Mouse (Mus musculus): ENCODE data around the gene Tnfrsf11a. TPM values are rescaled to one million over a fixed set of nuclear protein-coding genes. Genes with fewer than 3 reads are reported as not detected.
A peak's percentile ranks its signal among the peaks of the same experiment; 100 is the strongest.

Gene Tnfrsf11a
- polyA plus RNA-seq, 2 experiments = 0.18 to 0.33 TPM

DNA sequence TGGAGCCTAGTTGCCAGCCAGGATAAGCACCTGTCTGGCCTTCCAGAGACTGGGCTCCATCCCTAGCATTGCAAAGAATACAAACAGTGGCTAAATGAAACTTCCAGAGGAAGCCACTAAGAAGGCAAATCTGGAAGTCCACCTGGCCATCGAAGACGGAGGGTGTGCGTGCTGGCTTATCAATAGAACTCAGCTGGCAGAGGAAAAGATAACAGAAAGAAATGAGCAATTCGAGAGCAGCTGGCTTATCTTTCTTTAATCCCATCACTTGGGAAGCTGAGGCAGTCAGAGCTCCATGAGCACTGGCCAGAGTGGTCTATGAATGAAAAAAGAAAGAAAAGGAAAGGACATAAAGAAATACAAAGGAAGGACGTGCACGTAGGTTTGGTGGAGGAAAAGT is 20.1 kb downstream of the Tnfrsf11a start:
- Histone ChIP-seq H3K4me1 (replicated peaks; ENCODE audit: control insufficient read depth in 2 of 2, insufficient read depth in 2 of 2, low read length in 1 of 2) (peaks cover 0 to 25% of the 10 kb centered on the region in 2 experiments), H3K4me3 (ENCODE audit: insufficient read depth in 1 of 2, low read depth in 2 of 2, low read length in 2 of 2) (no peak overlapping the region), H3K4me2 (ENCODE audit: low read depth) (no peak overlapping the region), H3K27ac (no peak overlapping the region), H3K9ac (replicated peaks) (no peak overlapping the region), H3K27me3 (ENCODE audit: control insufficient read depth, insufficient read depth, low read length) (no peaks in the 10 kb centered on the region), H3K36me3 (replicated peaks; ENCODE audit: control insufficient read depth, insufficient read depth, low read depth) (no peaks in the 10 kb centered on the region), H3K9me3 (ENCODE audit: control insufficient read depth, low read length) (no peaks in the 10 kb centered on the region)
- TF ChIP-seq CTCF (IDR thresholded peaks at IDR 0.05; ENCODE audit: low read depth) (no peak), EP300 (IDR thresholded peaks at IDR 0.05; ENCODE audit: low read depth) (peak; percentile 39; the same call in 1 of the 2 replicates)
- DNase-seq (ENCODE audit: low read depth in 3 of 3, low spot score in 3 of 3) = peak in 1 of 3 experiments; percentile 12
- ATAC-seq (ENCODE audit: insufficient read depth) = peak; percentile 56; the same call in 1 of the 2 replicates
- WGBS (ENCODE audit: insufficient replicate concordance) = 41% methylated on average over 6 of the region's 6 CpGs

- no peak for ATAC-seq (ENCODE audit: insufficient read depth)
- H3K36me3 ChIP-seq (replicated peaks; ENCODE audit: control insufficient read depth, insufficient read depth, low read depth) = no peaks in the 10 kb centered on the region
- H3K27me3 ChIP-seq (ENCODE audit: control insufficient read depth, insufficient read depth, low read length) = no peaks in the 10 kb centered on the region
- DNase-seq (ENCODE audit: low read depth in 3 of 3, low spot score in 3 of 3) = no peak
- H3K9ac ChIP-seq (replicated peaks) = no peak overlapping the region
- H3K9me3 ChIP-seq (ENCODE audit: control insufficient read depth, low read length) = no peaks in the 10 kb centered on the region
- no peak for TF ChIP-seq EP300 (IDR thresholded peaks at IDR 0.05; ENCODE audit: low read depth)
- no peak overlapping the region for H3K4me3 ChIP-seq (ENCODE audit: insufficient read depth in 1 of 2, low read depth in 2 of 2, low read length in 2 of 2)
- H3K27ac ChIP-seq = no peak overlapping the region
- H3K4me1 ChIP-seq (replicated peaks; ENCODE audit: control insufficient read depth in 2 of 2, insufficient read depth in 2 of 2, low read length in 1 of 2) = peaks cover 0 to 25% of the 10 kb centered on the region in 2 experiments
- no peak overlapping the region for H3K4me2 ChIP-seq (ENCODE audit: low read depth)
Observed at GRCm38 (mm10) chr1:105801252-105801651, 20.7 kb downstream of the Tnfrsf11a start.

DNA sequence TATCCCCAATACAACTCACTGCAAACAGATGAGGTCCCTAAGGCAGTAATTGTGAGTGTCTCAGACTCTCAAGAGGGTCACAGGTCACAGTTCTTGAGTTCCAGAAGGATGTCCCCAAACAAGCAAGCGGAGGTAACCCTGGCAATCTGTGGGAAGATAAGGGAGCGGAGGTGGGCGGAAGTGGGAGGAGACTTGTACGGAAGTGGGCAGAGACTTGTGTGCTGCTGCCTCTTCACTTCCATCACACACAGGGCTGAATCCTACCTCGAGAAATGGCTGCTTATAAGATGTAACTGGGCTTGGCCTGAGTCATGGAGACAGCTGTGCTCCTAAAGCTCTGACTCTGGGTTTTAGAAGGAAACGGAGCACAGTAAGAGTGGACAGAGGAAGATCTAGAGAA is 22.4 kb downstream of the Tnfrsf11a start:
- H3K27ac ChIP-seq = no peak overlapping the region
- 17% methylated on average over 6 of the region's 6 CpGs for WGBS (ENCODE audit: insufficient replicate concordance)

DNA sequence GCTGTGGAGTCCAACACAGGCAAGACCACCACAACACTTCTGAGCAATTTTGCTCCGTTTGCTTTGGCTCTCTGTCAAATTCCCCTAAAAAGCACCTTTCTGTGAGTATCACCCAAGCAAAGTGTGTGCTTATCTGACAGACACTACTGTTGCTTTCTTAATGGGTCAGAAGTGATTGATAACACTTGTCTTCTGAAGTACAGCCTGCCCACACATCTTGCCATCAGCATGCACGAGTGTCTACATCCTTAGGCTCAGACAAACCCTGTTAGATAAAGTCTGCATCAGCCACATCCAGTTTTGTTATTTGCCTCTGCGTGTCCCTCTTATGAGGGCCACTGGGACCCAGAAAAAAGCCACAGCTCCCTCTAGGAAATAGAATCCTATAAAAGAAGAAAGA is 23.8 kb downstream of the Tnfrsf11a start:
- no peak overlapping the region for H3K4me3 ChIP-seq (ENCODE audit: insufficient read depth in 1 of 2, low read depth in 2 of 2, low read length in 2 of 2)
- DNase-seq (ENCODE audit: low read depth in 3 of 3, low spot score in 3 of 3) (no peak), ATAC-seq (ENCODE audit: insufficient read depth) (peak; percentile 45)
- no peaks in the 10 kb centered on the region for H3K9me3 ChIP-seq (ENCODE audit: control insufficient read depth, low read length)
- no peaks in the 10 kb centered on the region for H3K27me3 ChIP-seq (ENCODE audit: control insufficient read depth, insufficient read depth, low read length)
- 16% methylated on average over 3 of the region's 3 CpGs for WGBS (ENCODE audit: insufficient replicate concordance)
- H3K27ac ChIP-seq = no peak overlapping the region
- no peaks in the 10 kb centered on the region for H3K36me3 ChIP-seq (replicated peaks; ENCODE audit: control insufficient read depth, insufficient read depth, low read depth)
- TF ChIP-seq EP300 (IDR thresholded peaks at IDR 0.05; ENCODE audit: low read depth) (peak; percentile 27; the same call in 1 of the 2 replicates), CTCF (IDR thresholded peaks at IDR 0.05; ENCODE audit: low read depth) (no peak)
- no peak overlapping the region for H3K9ac ChIP-seq (replicated peaks)
- peaks cover 0 to 25% of the 10 kb centered on the region in 2 experiments for H3K4me1 ChIP-seq (replicated peaks; ENCODE audit: control insufficient read depth in 2 of 2, insufficient read depth in 2 of 2, low read length in 1 of 2)
- no peak overlapping the region for H3K4me2 ChIP-seq (ENCODE audit: low read depth)

More for the DNA sequence above, 22.4 kb downstream of the Tnfrsf11a start:
- TF ChIP-seq EP300 (IDR thresholded peaks at IDR 0.05; ENCODE audit: low read depth) (no peak), CTCF (IDR thresholded peaks at IDR 0.05; ENCODE audit: low read depth) (no peak)
- H3K36me3 ChIP-seq (replicated peaks; ENCODE audit: control insufficient read depth, insufficient read depth, low read depth) = no peaks in the 10 kb centered on the region
- no peak overlapping the region for H3K9ac ChIP-seq (replicated peaks)
- H3K27me3 ChIP-seq (ENCODE audit: control insufficient read depth, insufficient read depth, low read length) = no peaks in the 10 kb centered on the region
- H3K9me3 ChIP-seq (ENCODE audit: control insufficient read depth, low read length) = no peaks in the 10 kb centered on the region
- no peak for ATAC-seq (ENCODE audit: insufficient read depth)
- no peak for DNase-seq (ENCODE audit: low read depth in 3 of 3, low spot score in 3 of 3)
- peak overlapping the region; percentile 33 for H3K4me2 ChIP-seq (ENCODE audit: low read depth)
- H3K4me3 ChIP-seq (ENCODE audit: insufficient read depth in 1 of 2, low read depth in 2 of 2, low read length in 2 of 2) = peak overlapping the region in 1 of 2 experiments; percentile 13; a peak in 1 of 4 replicates
- H3K4me1 ChIP-seq (replicated peaks; ENCODE audit: control insufficient read depth in 2 of 2, insufficient read depth in 2 of 2, low read length in 1 of 2) = peaks cover 0 to 25% of the 10 kb centered on the region in 2 experiments

DNA sequence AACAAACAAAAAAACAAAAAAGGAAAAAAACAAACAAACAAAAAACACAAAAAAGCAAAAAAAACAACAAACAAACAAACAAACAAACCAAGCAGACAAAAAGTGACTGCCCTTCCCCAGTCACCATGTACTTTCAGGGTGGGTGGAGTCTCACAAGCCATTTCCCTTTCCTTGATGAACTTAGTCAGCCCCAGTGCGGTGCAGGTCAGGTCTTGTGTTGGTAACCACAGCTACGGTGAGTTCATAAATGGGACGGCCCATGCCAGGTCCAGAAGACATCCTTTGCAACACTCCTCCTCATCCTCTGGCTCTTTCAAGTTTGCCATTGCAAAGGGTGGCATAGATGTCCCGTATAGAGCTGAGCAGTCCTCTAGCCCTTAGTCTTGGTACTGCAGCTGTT is 25.0 kb downstream of the Tnfrsf11a start:
- no peak overlapping the region for H3K9ac ChIP-seq (replicated peaks)
- no peak overlapping the region for H3K4me2 ChIP-seq (ENCODE audit: low read depth)
- TF ChIP-seq EP300 (IDR thresholded peaks at IDR 0.05; ENCODE audit: low read depth) = no peak
- no peak for TF ChIP-seq CTCF (IDR thresholded peaks at IDR 0.05; ENCODE audit: low read depth)
- ATAC-seq (ENCODE audit: insufficient read depth) = no peak
- H3K36me3 ChIP-seq (replicated peaks; ENCODE audit: control insufficient read depth, insufficient read depth, low read depth) = no peaks in the 10 kb centered on the region
- H3K27ac ChIP-seq = no peak overlapping the region
- H3K4me3 ChIP-seq (ENCODE audit: insufficient read depth in 1 of 2, low read depth in 2 of 2, low read length in 2 of 2) = no peak overlapping the region
- no peak for DNase-seq (ENCODE audit: low read depth in 3 of 3, low spot score in 3 of 3)
- H3K9me3 ChIP-seq (ENCODE audit: control insufficient read depth, low read length) = no peaks in the 10 kb centered on the region
- no peaks in the 10 kb centered on the region for H3K27me3 ChIP-seq (ENCODE audit: control insufficient read depth, insufficient read depth, low read length)
- peaks cover 0 to 22% of the 10 kb centered on the region in 2 experiments for H3K4me1 ChIP-seq (replicated peaks; ENCODE audit: control insufficient read depth in 2 of 2, insufficient read depth in 2 of 2, low read length in 1 of 2)
- 63% methylated on average over 4 of the region's 4 CpGs for WGBS (ENCODE audit: insufficient replicate concordance)
